Mouse (Mus musculus) mesoderm, embryonic 11.5 days (tissue): ENCODE data around the gene Sgf29.
A peak's percentile ranks its signal among the peaks of the same experiment; 100 is the strongest.

ENCODE experiments used
- DNase-seq: peaks from one replicate; pipeline ENCODE4 v3.0.0-alpha.2; 2012; ENCODE audit warnings: low read depth, low spot score

Gene Sgf29

DNA sequence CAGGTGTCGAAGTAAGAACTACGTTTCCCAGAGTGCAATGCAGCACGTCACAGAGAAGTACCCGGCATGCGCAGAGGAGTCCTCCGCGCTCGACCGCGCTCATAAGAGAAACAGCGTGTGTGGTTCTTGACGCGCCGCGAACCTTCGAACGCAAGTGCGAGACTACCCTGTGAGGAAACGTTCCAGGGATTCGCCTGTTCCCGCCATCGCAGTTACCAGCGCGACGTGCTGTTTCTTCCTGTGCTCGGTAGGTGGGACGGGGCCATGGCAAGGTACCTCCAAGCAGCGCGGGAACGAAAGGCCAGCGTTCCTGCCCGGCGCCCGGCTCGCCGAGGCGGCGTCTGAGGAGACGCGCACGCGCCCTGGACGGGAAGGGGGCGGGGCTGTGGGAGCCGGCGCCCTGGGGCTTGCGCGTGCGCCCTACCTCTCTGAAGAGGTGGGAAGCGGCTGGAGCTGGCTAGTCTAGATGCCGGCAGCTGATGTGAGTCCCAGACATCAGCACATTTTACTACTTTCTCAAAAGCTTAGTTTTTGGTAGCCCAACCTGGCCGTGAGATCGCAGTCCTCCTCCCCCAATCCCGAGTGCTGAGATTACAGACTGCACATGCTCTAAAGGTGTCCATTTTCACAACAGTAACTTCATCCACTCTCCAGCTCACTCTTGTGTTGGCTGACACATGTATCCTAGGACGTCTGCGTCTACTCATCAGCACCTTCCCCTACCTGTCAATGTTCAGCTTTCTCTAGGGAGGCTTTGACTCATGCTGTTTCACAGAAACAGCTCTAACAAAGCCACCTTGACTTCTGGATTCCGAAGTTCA, at the start of gene Sgf29:
Gene Sgf29, plus strand, starts transcription at position 79 of the 821 bp plus-strand sequence.
- peak; percentile 89 for DNase-seq

GRCm38 (mm10) chr7:126601896-126602295, 47.2 kb upstream of the Sgf29 start:
- no peak for DNase-seq

GRCm38 (mm10) chr7:126602650-126603049, 46.5 kb upstream of the Sgf29 start:
- DNase-seq: no peak

GRCm38 (mm10) chr7:126606611-126607010, 42.5 kb upstream of the Sgf29 start:
- DNase-seq: no peak

DNA sequence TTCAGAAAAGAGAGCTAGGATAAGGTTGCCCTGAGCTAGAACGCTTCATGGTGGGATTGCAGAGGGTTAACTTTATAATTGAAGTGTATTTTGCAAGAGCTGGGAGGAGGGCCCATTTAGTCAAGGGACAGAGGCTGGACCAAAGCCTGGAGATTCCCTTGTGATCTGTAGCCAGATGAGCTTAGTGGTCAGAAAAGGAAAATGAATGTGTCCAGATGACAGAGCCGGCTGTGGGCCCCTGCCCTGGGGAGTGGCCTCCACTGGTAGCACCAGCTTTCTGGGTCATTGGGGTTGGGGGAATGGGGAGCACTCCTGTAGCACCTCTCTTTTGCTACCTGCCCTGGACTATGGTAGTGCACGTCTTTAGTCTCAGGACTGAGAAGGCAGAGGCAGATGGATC, 42.0 kb upstream of the Sgf29 start:
- DNase-seq: no peak

DNA sequence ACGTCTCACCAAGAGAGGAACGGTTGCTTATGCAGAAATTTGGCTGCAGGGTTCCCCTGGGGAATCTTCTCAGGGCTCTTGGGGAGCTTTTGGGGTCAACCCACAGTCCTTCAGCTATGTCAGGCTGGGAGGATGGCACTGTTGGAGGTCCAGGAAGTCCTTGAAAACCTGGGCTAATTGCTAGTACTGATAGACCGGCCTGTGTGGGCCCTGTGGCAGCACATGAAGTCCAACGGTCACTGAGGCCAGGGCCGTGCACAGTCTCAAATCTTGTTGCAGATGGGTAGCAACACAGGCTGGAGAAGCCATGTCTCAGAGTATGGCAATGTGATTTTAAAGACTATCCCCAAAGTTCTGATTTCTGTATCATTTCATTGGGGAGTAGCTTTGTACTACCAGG, 41.3 kb upstream of the Sgf29 start:
- no peak for DNase-seq

DNA sequence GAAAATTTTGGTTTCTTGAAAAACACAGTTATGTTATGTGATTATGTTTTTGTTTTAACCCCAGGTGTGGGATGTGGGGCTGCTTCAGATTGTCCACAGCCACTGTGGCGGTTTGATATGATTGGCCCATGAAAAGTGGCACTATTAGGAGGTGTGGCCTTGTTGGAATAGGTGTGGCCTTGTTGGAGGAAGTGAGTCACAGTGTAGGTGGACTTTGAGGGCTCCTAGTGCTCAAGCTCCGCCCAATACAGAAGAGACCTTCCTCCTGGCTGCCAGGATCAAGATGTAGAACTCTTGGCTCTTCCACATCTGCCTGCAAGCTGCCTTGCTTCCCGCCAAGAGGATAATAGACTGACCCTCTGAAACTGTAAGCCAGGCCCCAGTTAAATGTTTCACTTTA, 36.4 kb upstream of the Sgf29 start:
- DNase-seq: no peak

- no peak for DNase-seq
Measured at GRCm38 (mm10) chr7:126616707-126617106, 32.4 kb upstream of the Sgf29 start.

- DNase-seq: no peak
Measured at GRCm38 (mm10) chr7:126619559-126620275, 29.4 kb upstream of the Sgf29 start.

- DNase-seq: no peak
Measured at GRCm38 (mm10) chr7:126621452-126622359, 27.4 kb upstream of the Sgf29 start.

DNA sequence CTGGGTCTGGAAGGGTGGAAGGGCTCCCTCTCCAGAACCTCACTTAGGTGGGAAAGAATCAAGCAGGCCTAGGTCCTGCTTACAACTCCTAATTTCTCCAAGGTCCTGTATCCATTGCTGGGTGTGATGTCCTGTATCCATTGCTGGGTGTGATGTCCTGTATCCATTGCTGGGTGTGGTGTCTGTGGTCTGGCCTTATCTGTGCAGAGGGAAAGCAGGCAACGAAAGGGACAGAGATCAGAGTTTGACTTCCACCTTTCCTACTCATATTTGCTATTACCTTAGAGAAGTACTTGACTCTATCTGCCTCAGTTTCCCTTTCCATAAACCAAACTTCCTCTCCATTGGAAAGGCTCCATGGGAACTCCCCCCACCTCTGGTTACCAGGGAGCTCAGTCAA, 25.7 kb upstream of the Sgf29 start:
- no peak for DNase-seq

DNA sequence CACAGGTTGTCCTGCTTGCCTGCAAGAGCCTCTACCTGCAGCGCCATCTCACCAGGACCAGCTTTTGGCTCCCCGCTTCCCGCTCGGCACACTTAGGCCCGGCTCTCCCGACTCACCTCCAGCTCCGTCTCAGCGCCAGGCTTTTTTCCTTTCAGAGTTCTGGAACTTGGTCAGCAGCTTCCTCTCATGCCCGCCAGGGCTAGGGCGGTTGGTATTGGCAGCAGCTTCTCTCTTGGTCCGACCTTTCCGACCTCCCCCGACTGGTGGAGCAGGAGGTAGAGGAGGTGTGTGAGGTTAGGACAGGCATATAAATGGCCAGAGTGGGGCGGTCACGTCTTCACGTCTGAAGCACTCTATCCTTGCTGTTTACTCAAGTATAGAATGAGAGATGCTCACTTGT, 24.3 kb upstream of the Sgf29 start:
- no peak for DNase-seq

DNA sequence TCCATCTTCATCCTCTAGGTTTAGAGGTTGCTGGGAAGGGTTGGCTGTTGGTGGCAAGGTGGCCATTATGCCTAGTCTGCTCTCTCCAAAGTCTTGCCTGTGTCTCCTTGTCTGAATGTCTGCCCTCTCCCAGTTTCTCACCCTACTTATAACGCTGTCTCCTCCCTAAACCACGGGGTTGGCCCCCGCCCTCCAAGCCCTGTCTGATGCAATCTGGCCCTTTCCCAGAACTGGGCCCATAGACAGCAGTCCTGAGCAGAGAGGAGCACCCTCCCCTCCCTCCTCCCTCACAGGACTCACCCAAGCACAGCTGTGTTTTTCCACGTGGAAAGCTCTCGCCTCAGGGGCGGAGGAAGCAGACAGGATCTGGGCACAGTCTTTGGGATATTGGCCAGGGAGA, 23.7 kb upstream of the Sgf29 start:
- DNase-seq: no peak

DNA sequence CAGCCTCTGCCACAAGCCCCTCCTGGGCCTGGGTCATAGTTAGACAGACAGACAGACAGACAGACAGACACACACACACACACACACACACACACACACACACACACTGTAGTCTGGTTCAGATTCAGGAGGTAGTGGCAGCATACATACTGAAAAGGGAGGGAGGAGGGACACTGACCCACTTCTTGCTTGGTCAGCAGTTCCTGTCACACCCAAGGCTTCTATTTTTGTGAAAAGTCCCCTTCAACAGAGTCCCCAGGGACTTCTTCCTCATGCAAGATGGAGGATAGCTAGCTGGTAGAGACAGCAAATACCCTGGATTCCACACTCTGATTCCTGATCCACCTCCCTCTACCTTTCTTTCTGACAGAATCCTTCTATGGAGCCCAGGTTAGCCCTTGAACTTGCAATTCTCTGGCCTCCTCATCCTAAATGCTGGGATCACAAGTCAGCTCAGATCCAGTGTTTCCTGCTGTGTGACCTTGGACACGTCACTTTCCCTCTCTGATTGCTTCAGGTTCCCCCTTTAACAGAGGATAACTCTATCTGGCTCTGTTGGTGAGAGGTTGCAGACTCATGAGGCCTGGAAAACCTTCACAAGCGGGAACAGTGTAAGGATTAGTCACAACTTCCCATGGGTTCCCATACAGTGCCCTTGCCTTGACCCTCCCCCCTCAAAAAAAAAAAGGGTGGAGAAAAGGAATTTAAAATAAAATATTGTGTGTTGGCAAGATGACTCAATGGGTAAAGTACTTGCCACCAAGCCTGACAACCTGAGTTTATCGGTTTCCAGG, 23.1 kb upstream of the Sgf29 start:
- DNase-seq: no peak

- no peak for DNase-seq
Measured at GRCm38 (mm10) chr7:126628111-126628510, 21.0 kb upstream of the Sgf29 start.

GRCm38 (mm10) chr7:126629915-126630314, 19.2 kb upstream of the Sgf29 start:
- DNase-seq: no peak

- no peak for DNase-seq
Measured at GRCm38 (mm10) chr7:126630824-126631518, 18.1 kb upstream of the Sgf29 start, which contains the start of gene Nupr1. Nupr1 (minus strand) TSS chr7:126630861.

- no peak for DNase-seq
Measured at GRCm38 (mm10) chr7:126632478-126632877, 16.6 kb upstream of the Sgf29 start.

GRCm38 (mm10) chr7:126635375-126635774, 13.7 kb upstream of the Sgf29 start:
- DNase-seq: no peak

- peak; percentile 45 for DNase-seq
Measured at GRCm38 (mm10) chr7:126636733-126637520, 12.2 kb upstream of the Sgf29 start.
